Mouse (Mus musculus): ENCODE data around the gene Gm9195. TPM values are rescaled to one million over a fixed set of nuclear protein-coding genes. Genes with fewer than 3 reads are reported as not detected.
A peak's percentile ranks its signal among the peaks of the same experiment; 100 is the strongest.

The Gm9195 gene
- not detected in 2 replicates for polyA plus RNA-seq (2015; fragmentation: Nextera tagmentation; extraction: Ambion mirVana)

GRCm38 (mm10) chr14:72491738-72492137, at the start of gene Gm9195:
Gene Gm9195, minus strand, starts transcription at chr14:72491838.
- Histone ChIP-seq H3K27ac (ENCODE audit: low read length) (no peak within 1 kb of the TSS), H3K4me3 (replicated peaks; ENCODE audit: low read length) (no peak within 1 kb of the TSS), H3K36me3 (ENCODE audit: control insufficient read depth, insufficient read depth) (no peaks in the 10 kb centered on the region), H3K9me3 (ENCODE audit: control insufficient read depth, low read length) (no peaks in the 10 kb centered on the region), H3K4me2 (ENCODE audit: low read length) (no peak within 1 kb of the TSS), H3K4me1 (replicated peaks; ENCODE audit: control insufficient read depth, insufficient read depth, low read length) (no peaks in the 10 kb centered on the region), H3K27me3 (replicated peaks; ENCODE audit: control insufficient read depth, insufficient read depth, low read length) (no peaks in the 10 kb centered on the region), H3K9ac (replicated peaks; ENCODE audit: low read depth, low read length) (no peak within 1 kb of the TSS)
- WGBS = 74% methylated on average over 5 of the region's 5 CpGs
- no peak for ATAC-seq

- no peak overlapping the region for H3K9ac ChIP-seq (replicated peaks; ENCODE audit: low read depth, low read length)
- H3K9me3 ChIP-seq (ENCODE audit: control insufficient read depth, low read length) = no peaks in the 10 kb centered on the region
- 91% methylated on average over 5 of the region's 5 CpGs for WGBS
- no peak overlapping the region for H3K4me3 ChIP-seq (replicated peaks; ENCODE audit: low read length)
- H3K27ac ChIP-seq (ENCODE audit: low read length) = no peak overlapping the region
- H3K27me3 ChIP-seq (replicated peaks; ENCODE audit: control insufficient read depth, insufficient read depth, low read length) = peaks cover 5% of the 10 kb centered on the region
- no peak overlapping the region for H3K4me2 ChIP-seq (ENCODE audit: low read length)
- no peak for ATAC-seq
- peaks cover 11% of the 10 kb centered on the region; the same call in 1 of the 2 replicates for H3K36me3 ChIP-seq (ENCODE audit: control insufficient read depth, insufficient read depth)
- H3K4me1 ChIP-seq (replicated peaks; ENCODE audit: control insufficient read depth, insufficient read depth, low read length) = peaks cover 12% of the 10 kb centered on the region
Observed at GRCm38 (mm10) chr14:72536392-72537017, 44.9 kb upstream of the Gm9195 start.

- Histone ChIP-seq H3K4me1 (replicated peaks; ENCODE audit: control insufficient read depth, insufficient read depth, low read length) (peaks cover 12% of the 10 kb centered on the region), H3K9me3 (ENCODE audit: control insufficient read depth, low read length) (no peaks in the 10 kb centered on the region)
Observed at GRCm38 (mm10) chr14:72533862-72534261, 42.2 kb upstream of the Gm9195 start.

GRCm38 (mm10) chr14:72532028-72532917, 40.6 kb upstream of the Gm9195 start:
- H3K4me3 ChIP-seq (replicated peaks; ENCODE audit: low read length) = peak overlapping the region; percentile 55
- H3K9me3 ChIP-seq (ENCODE audit: control insufficient read depth, low read length) = no peaks in the 10 kb centered on the region
- ATAC-seq = peak; percentile 87
- peak overlapping the region; percentile 60 for H3K9ac ChIP-seq (replicated peaks; ENCODE audit: low read depth, low read length)
- H3K36me3 ChIP-seq (ENCODE audit: control insufficient read depth, insufficient read depth) = no peaks in the 10 kb centered on the region
- H3K4me1 ChIP-seq (replicated peaks; ENCODE audit: control insufficient read depth, insufficient read depth, low read length) = peaks cover 12% of the 10 kb centered on the region
- peak overlapping the region; percentile 98 for H3K4me2 ChIP-seq (ENCODE audit: low read length)
- H3K27ac ChIP-seq (ENCODE audit: low read length) = no peak overlapping the region
- H3K27me3 ChIP-seq (replicated peaks; ENCODE audit: control insufficient read depth, insufficient read depth, low read length) = peaks cover 10% of the 10 kb centered on the region
- WGBS = 2% methylated on average over 54 of the region's 54 CpGs

More at GRCm38 (mm10) chr14:72533862-72534261, 42.2 kb upstream of the Gm9195 start:
- no peak overlapping the region for H3K9ac ChIP-seq (replicated peaks; ENCODE audit: low read depth, low read length)
- no peak overlapping the region for H3K27ac ChIP-seq (ENCODE audit: low read length)
- ATAC-seq = no peak
- H3K27me3 ChIP-seq (replicated peaks; ENCODE audit: control insufficient read depth, insufficient read depth, low read length) = peaks cover 10% of the 10 kb centered on the region
- H3K4me3 ChIP-seq (replicated peaks; ENCODE audit: low read length) = no peak overlapping the region
- no peaks in the 10 kb centered on the region for H3K36me3 ChIP-seq (ENCODE audit: control insufficient read depth, insufficient read depth)
- WGBS = 83% methylated on average over 7 of the region's 7 CpGs
- H3K4me2 ChIP-seq (ENCODE audit: low read length) = no peak overlapping the region

GRCm38 (mm10) chr14:72527126-72527525, 35.5 kb upstream of the Gm9195 start:
- H3K4me3 ChIP-seq (replicated peaks; ENCODE audit: low read length) = no peak overlapping the region
- no peaks in the 10 kb centered on the region for H3K9me3 ChIP-seq (ENCODE audit: control insufficient read depth, low read length)
- no peaks in the 10 kb centered on the region for H3K36me3 ChIP-seq (ENCODE audit: control insufficient read depth, insufficient read depth)
- no peak overlapping the region for H3K4me2 ChIP-seq (ENCODE audit: low read length)
- no peak for ATAC-seq
- H3K9ac ChIP-seq (replicated peaks; ENCODE audit: low read depth, low read length) = no peak overlapping the region
- peaks cover 6% of the 10 kb centered on the region for H3K4me1 ChIP-seq (replicated peaks; ENCODE audit: control insufficient read depth, insufficient read depth, low read length)
- H3K27me3 ChIP-seq (replicated peaks; ENCODE audit: control insufficient read depth, insufficient read depth, low read length) = peaks cover 10% of the 10 kb centered on the region
- H3K27ac ChIP-seq (ENCODE audit: low read length) = no peak overlapping the region
- 83% methylated on average over 1 of the region's 1 CpGs for WGBS

GRCm38 (mm10) chr14:72519561-72519960, 27.9 kb upstream of the Gm9195 start:
- Histone ChIP-seq H3K4me1 (replicated peaks; ENCODE audit: control insufficient read depth, insufficient read depth, low read length) (no peaks in the 10 kb centered on the region), H3K27me3 (replicated peaks; ENCODE audit: control insufficient read depth, insufficient read depth, low read length) (no peaks in the 10 kb centered on the region)
- ATAC-seq = no peak

GRCm38 (mm10) chr14:72518786-72519185, 27.1 kb upstream of the Gm9195 start:
- Histone ChIP-seq H3K9me3 (ENCODE audit: control insufficient read depth, low read length) (no peaks in the 10 kb centered on the region), H3K4me1 (replicated peaks; ENCODE audit: control insufficient read depth, insufficient read depth, low read length) (no peaks in the 10 kb centered on the region), H3K27me3 (replicated peaks; ENCODE audit: control insufficient read depth, insufficient read depth, low read length) (no peaks in the 10 kb centered on the region), H3K4me2 (ENCODE audit: low read length) (no peak overlapping the region), H3K36me3 (ENCODE audit: control insufficient read depth, insufficient read depth) (no peaks in the 10 kb centered on the region), H3K9ac (replicated peaks; ENCODE audit: low read depth, low read length) (no peak overlapping the region), H3K27ac (ENCODE audit: low read length) (no peak overlapping the region), H3K4me3 (replicated peaks; ENCODE audit: low read length) (no peak overlapping the region)
- WGBS = 87% methylated on average over 6 of the region's 6 CpGs
- no peak for ATAC-seq

More at GRCm38 (mm10) chr14:72519561-72519960, 27.9 kb upstream of the Gm9195 start:
- 57% methylated on average over 2 of the region's 2 CpGs for WGBS
- no peaks in the 10 kb centered on the region for H3K9me3 ChIP-seq (ENCODE audit: control insufficient read depth, low read length)
- no peak overlapping the region for H3K4me3 ChIP-seq (replicated peaks; ENCODE audit: low read length)
- no peak overlapping the region for H3K9ac ChIP-seq (replicated peaks; ENCODE audit: low read depth, low read length)
- no peak overlapping the region for H3K4me2 ChIP-seq (ENCODE audit: low read length)
- no peak overlapping the region for H3K27ac ChIP-seq (ENCODE audit: low read length)
- no peaks in the 10 kb centered on the region for H3K36me3 ChIP-seq (ENCODE audit: control insufficient read depth, insufficient read depth)

GRCm38 (mm10) chr14:72516376-72516775, 24.7 kb upstream of the Gm9195 start:
- Histone ChIP-seq H3K4me1 (replicated peaks; ENCODE audit: control insufficient read depth, insufficient read depth, low read length) (no peaks in the 10 kb centered on the region), H3K36me3 (ENCODE audit: control insufficient read depth, insufficient read depth) (no peaks in the 10 kb centered on the region), H3K4me3 (replicated peaks; ENCODE audit: low read length) (no peak overlapping the region), H3K27ac (ENCODE audit: low read length) (no peak overlapping the region), H3K9ac (replicated peaks; ENCODE audit: low read depth, low read length) (no peak overlapping the region), H3K27me3 (replicated peaks; ENCODE audit: control insufficient read depth, insufficient read depth, low read length) (no peaks in the 10 kb centered on the region), H3K4me2 (ENCODE audit: low read length) (no peak overlapping the region), H3K9me3 (ENCODE audit: control insufficient read depth, low read length) (no peaks in the 10 kb centered on the region)
- ATAC-seq = peak; percentile 79
- 21% methylated on average over 5 of the region's 5 CpGs for WGBS

GRCm38 (mm10) chr14:72506723-72507420, 15.2 kb upstream of the Gm9195 start:
- ATAC-seq = peak; percentile 10; the same call in 1 of the 2 replicates
- H3K4me3 ChIP-seq (replicated peaks; ENCODE audit: low read length) = peak overlapping the region; percentile 14; the same call in 1 of the 2 replicates
- H3K9me3 ChIP-seq (ENCODE audit: control insufficient read depth, low read length) = no peaks in the 10 kb centered on the region
- 12% methylated on average over 11 of the region's 11 CpGs for WGBS
- no peaks in the 10 kb centered on the region for H3K27me3 ChIP-seq (replicated peaks; ENCODE audit: control insufficient read depth, insufficient read depth, low read length)
- peak overlapping the region; percentile 45 for H3K4me2 ChIP-seq (ENCODE audit: low read length)
- H3K36me3 ChIP-seq (ENCODE audit: control insufficient read depth, insufficient read depth) = no peaks in the 10 kb centered on the region
- no peak overlapping the region for H3K9ac ChIP-seq (replicated peaks; ENCODE audit: low read depth, low read length)
- no peak overlapping the region for H3K27ac ChIP-seq (ENCODE audit: low read length)
- peaks cover 9% of the 10 kb centered on the region for H3K4me1 ChIP-seq (replicated peaks; ENCODE audit: control insufficient read depth, insufficient read depth, low read length)
